Mouse (Mus musculus): ENCODE data around the gene Tnip1.

Gene Tnip1

GRCm38 (mm10) chr11:54884197-54884828, 78.4 kb downstream of the Tnip1 start:
- in situ Hi-C loops (cut with MseI, MboI) = loop anchor here (5.0 kb wide), 1 partner anchor 38 kb away; no protein-coding TSS in a partner anchor

- in situ Hi-C loops (cut with MseI, MboI) = loop anchor here (5.0 kb wide), 1 partner anchor 40 kb away; no protein-coding TSS in a partner anchor
These were observed 80.0 kb downstream of the Tnip1 start for GRCm38 (mm10) chr11:54882671-54883070.

GRCm38 (mm10) chr11:54881051-54881474, 81.7 kb downstream of the Tnip1 start:
- in situ Hi-C loops (cut with MseI, MboI) = loop anchor here (5.0 kb wide), 1 partner anchor 41 kb away; no protein-coding TSS in a partner anchor

- in situ Hi-C loops (cut with MseI, MboI) = loop anchor here (5.0 kb wide), 3 partner anchors 42 to 107 kb away; no protein-coding TSS in a partner anchor
These were observed 82.8 kb downstream of the Tnip1 start for GRCm38 (mm10) chr11:54879922-54880321.

GRCm38 (mm10) chr11:54879434-54879833, 83.3 kb downstream of the Tnip1 start:
- in situ Hi-C loops (cut with MseI, MboI) = loop anchor here (5.0 kb wide), 2 partner anchors 103 to 108 kb away; no protein-coding TSS in a partner anchor

GRCm38 (mm10) chr11:54878893-54879292, 83.8 kb downstream of the Tnip1 start:
- in situ Hi-C loops (cut with MseI, MboI) = loop anchor here (5.0 kb wide), 2 partner anchors 103 to 108 kb away; no protein-coding TSS in a partner anchor

GRCm38 (mm10) chr11:54876031-54876430, 86.7 kb downstream of the Tnip1 start:
- in situ Hi-C loops (cut with MseI, MboI) = loop anchor here (5.0 kb wide), 2 partner anchors 106 to 111 kb away; no protein-coding TSS in a partner anchor

- in situ Hi-C loops (cut with MseI, MboI) = no loop called here
These were observed 90.7 kb downstream of the Tnip1 start for GRCm38 (mm10) chr11:54871831-54872537.

- in situ Hi-C loops (cut with MseI, MboI) = no loop called here
These were observed 93.4 kb downstream of the Tnip1 start for GRCm38 (mm10) chr11:54869318-54869717.

- in situ Hi-C loops (cut with MseI, MboI) = no loop called here
These were observed 94.3 kb downstream of the Tnip1 start for GRCm38 (mm10) chr11:54868445-54868844.

GRCm38 (mm10) chr11:54867903-54868434, 94.7 kb downstream of the Tnip1 start:
- in situ Hi-C loops (cut with MseI, MboI) = no loop called here

- in situ Hi-C loops (cut with MseI, MboI) = no loop called here
These were observed 95.7 kb downstream of the Tnip1 start for GRCm38 (mm10) chr11:54867049-54867385.

- in situ Hi-C loops (cut with MseI, MboI) = no loop called here
These were observed 96.3 kb downstream of the Tnip1 start, which contains the start of gene Hint1 for GRCm38 (mm10) chr11:54866119-54867048. TSS of gene Hint1 (plus strand) at chr11:54866383.

GRCm38 (mm10) chr11:54865330-54866085, 97.2 kb downstream of the Tnip1 start:
- in situ Hi-C loops (cut with MseI, MboI) = no loop called here

- in situ Hi-C loops (cut with MseI, MboI) = loop anchor here (5.0 kb wide), 2 partner anchors 76 to 156 kb away; partner anchors contain the start of gene Cdc42se2 (in 1 of the 2)
These were observed 99.8 kb downstream of the Tnip1 start for GRCm38 (mm10) chr11:54862621-54863520.

GRCm38 (mm10) chr11:54861471-54862420, 101.0 kb downstream of the Tnip1 start:
- in situ Hi-C loops (cut with MseI, MboI) = loop anchor here (5.0 kb wide), 2 partner anchors 74 to 154 kb away; partner anchors contain the start of gene Cdc42se2 (in 1 of the 2)

Data from mouse trophoblast stem cell (cell line).